Mouse (Mus musculus) Patski (cell line): ENCODE measurements at regions not wholly inside any gene's neighbourhood (a gene's known extent, or its start where the extent isn't known, plus 50 kb on each side); places are given as distances from the start of the nearest gene placed in this dataset.
"Not testable (repeated sequence)": the region's sequence is repeated elsewhere in the genome, so short reads cannot be mapped to it uniquely, and the experiment has no call there.

ENCODE experiments used
- ATAC-seq: fragments of 100-300 bp; one replicate; pipeline ENCODE4 v1.8.0; 2021
- CTCF ChIA-PET: fragments of 350-600 bp; sonication (Branson Sonifier 250); formaldehyde crosslinking; loops from one replicate; lab custom pipeline; 2022; ENCODE audit warnings: inconsistent platforms; lab: Charles Lee
- POLR2A ChIA-PET: fragments of 350-600 bp; sonication (Branson Sonifier 250); formaldehyde crosslinking; loops from one replicate; lab custom pipeline; 2022; ENCODE audit warnings: antibody characterized with exemption, inconsistent platforms; lab: Charles Lee
- DNase-seq: peaks from one replicate; pipeline ENCODE4 v3.0.0-alpha.2; 2011; ENCODE audit warnings: low read depth, low spot score
- H3K27me3 ChIP-seq: fragments of 371-371 bp; one replicate; pipeline ENCODE4 v1.5.1; 2021
- CTCF ChIP-seq: fragments of 100-300 bp; IDR thresholded peaks from one replicate; pipeline ENCODE4 v1.5.1; 2021
- in situ Hi-C: fragments of 300-500 bp; cut with MboI; formaldehyde crosslinking; loops from 3 replicates; pipeline ENCODE4 v1.11.1; 2018; ENCODE audit warnings: low pct_unique_long_range_greater_than_20kb, mixed read lengths

- CTCF ChIA-PET, POLR2A ChIA-PET, ATAC-seq, in situ Hi-C loops, DNase-seq, H3K27me3 ChIP-seq: not testable (repeated sequence)
Observed at GRCm38 (mm10) chr13:49863846-49864245, 65.0 kb upstream of the Gm30302 start.

GRCm38 (mm10) chr13:49849579-49850311 is 50.9 kb upstream of the Gm30302 start:
- in situ Hi-C loops, result loop anchor here (10.0 kb wide), 1 partner anchor 1035 kb away; no protein-coding TSS in a partner anchor
- ATAC-seq, result no peak
- no peak for DNase-seq
- no peaks in the 10 kb centered on the region for H3K27me3 ChIP-seq
- no peak for TF ChIP-seq CTCF
- POLR2A ChIA-PET, result no interaction called here
- CTCF ChIA-PET, result no interaction called here
